Mouse (Mus musculus) frontal cortex, postnatal 14 days (tissue): ENCODE measurements around the gene Thrap3.
A peak's percentile ranks its signal among the peaks of the same experiment; 100 is the strongest.

Source experiments
- DNase-seq, 2 experiments: peaks; one replicate each; pipeline ENCODE4 v3.0.0; 2022; ENCODE audit warnings: low spot score in 2 of 2

Gene Thrap3

DNA sequence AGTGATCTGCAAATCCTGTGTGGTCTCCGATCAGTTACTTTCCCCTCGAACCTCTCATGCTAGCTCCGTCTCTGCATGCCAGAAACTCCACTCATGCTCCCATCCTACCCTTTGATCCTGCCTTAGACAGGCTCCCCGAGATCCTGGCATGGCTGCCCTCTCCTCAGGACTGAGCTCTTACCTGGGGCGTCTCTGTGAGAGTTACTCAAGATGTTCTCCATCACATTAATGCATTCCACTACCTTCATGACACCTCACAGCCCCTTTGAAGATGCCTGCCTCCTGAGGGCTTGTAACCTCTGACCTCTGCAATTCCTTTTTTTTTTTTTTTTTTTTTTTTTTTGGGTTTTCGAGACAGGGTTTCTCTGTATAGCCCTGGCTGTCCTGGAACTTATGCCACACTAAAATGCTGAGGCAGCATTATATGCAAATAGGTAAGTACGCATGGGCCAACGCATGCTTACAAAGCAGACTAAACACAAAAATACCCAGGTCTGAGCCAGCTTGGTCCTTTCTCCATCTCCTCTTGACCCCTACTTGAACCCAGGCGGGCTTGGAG lies 55.5 kb downstream of the Thrap3 start:
- DNase-seq, result no peak

DNA sequence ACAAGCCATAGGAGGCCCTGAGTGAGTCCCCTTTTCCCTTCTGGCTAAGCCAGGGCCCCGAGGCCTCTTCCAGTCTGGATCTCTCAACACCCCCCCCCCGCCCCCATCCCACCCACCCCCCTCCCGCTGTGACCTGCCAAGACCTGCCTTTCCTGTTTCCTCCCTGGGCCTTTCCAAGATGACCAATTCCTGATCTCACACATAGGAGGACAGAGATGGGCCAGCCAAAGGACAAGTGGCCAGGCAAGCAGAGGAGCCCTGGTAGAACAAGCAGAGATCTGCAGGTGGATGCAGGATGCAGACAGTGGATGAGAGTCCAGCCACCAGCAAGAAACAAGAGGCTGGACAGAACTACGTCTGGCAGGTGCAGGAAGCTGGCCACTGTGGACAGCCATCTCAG lies 57.2 kb downstream of the Thrap3 start:
- DNase-seq, result no peak

DNA sequence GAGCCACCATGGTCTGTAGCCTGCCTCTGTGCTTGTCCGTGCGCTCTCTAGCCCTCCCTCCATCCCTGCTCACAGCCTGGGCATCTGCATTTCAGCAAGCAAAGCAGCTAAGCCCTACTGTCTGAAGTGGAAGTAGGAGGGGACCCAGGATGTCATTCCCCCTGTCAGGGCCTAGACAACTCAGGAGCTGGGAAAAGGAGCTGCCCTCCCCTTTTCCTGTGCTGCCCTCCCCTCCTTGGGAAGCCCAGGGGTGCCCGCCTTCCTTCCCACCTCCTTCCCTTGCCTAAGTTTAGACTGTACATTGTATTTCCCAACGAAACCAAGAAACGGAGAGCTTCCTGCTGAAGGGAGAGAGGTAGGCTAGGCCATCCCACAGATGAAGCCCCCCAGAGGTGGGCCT lies 61.5 kb downstream of the Thrap3 start:
- DNase-seq, result no peak

DNA sequence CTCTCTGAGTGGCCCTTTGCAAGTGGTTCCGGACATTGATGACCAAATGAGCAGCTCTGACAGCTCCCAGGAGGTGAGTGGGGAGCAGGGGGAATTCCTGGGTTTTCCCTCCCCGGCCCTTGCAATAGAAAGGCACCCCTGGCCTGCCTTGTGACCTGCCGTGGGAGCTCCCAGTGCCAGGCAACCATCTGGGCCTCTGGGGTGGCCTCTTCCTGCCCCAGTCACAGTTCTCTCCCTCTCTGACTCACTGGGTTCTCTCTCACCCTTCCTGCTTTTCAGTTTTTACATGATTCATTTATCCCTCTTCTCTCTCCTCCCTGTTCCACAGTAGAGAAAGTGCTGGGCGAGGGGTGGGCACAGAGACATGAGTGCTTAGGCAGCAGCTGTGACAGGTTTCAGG lies 64.8 kb downstream of the Thrap3 start:
- no peak for DNase-seq

DNA sequence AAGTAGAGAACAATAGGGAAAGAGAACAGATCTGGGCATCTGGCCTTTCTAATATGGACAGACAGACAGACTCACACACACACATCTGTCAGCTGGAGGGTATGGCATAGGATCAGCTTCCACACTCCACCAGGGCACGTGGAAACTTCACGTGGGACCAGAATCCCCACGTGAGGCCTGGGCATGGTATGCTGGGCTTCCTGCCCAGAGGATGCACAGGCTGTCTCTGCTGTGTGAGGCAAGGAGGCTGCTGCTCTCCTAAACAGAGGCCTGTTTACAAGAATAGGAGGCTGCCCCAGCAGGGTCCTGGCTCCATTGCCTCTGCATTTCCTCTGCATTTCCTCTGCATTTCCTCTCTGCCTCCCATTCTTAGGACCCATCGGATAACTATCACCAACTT lies 67.9 kb downstream of the Thrap3 start:
- no peak for DNase-seq

DNA sequence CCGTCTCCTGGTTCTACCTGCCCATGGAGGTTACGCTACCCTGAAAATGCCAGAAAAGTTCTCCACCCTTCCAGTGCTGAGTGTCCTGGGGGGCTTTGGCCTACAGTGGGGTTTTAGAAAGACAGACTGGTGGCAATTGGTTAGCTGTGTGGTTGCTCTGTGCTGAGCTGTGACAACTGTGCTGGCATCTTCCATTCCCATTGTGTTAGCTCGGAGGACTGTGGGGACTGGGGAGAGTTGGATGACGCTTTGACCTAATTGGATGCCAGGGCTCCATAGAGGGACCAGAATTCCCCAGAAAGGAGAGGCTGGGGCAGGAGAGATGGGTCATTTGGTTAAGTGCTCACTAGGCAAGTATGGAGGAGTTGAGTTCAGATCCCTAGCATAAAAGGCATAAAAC lies 68.3 kb downstream of the Thrap3 start:
- DNase-seq, result no peak

DNA sequence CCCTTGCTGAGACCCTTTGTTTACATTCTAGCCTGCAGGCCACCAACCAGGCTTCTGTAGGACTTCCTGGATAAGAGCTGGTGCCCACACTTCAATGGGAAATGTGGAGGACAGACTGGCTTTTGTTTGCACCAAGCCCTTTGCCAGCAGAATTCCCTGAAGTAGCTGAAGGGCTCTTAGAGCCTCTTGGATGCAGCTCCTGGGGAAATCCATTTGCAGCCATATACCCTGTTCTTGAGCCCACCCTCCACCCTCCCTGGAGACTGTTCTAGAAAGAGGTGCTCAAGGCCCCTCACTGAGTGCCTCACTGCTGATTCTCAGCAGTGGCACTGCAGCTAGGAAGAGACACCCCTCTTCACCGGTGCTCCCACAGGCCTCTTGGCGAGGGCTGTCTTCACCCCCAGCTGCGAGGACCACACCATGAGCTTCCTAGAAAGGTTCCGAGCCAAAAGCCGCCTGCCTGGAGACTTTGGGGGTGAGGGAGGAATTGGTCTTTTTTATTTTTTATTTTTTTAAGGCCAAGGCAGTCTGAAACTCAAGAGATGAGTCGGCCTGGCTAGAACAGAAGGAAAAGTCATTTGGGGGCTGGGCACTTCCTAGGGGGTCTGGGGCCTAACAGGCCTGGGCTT lies 69.8 kb downstream of the Thrap3 start:
- no peak for DNase-seq

DNA sequence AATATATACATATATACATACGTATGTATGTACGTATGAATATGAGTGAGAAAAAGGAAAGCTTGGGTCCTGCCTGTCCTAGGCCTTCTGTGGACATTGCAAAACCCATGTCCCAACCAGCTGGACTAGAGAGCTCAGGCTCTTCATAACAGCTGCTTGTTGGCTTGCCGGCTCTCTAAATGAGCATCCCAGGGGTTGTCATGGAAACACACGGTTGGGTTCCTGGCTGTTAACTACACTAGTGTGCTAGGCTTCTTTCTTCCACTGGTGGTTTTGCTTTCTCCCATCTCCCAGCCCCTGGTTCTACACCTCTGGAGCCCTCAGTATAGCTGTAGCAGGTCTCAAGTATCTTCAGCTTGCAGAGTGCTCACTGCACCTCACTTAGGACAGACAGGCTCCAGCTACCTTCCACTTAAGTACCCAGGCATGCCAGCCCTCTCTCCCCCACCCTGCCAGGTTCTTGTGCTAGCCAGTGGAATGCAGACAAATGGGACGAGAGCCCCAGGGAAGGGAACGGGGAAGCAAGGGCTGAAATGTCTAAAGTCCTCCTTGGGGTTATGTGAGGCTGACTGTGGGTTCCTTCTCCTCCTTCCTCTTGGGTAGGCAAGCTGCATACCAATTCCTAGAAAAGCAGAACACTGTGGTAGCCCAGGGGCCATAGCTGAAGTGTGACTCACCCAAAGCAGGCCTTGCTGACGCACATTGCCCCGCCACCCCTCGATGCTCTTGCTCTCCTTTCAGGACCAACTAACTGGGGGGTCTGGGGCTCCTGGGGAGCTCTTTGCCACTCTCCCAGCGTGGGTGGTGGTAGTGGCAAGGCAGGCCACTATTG lies 71.1 kb downstream of the Thrap3 start:
- DNase-seq, result peak in 1 of 2 experiments; percentile 45

DNA sequence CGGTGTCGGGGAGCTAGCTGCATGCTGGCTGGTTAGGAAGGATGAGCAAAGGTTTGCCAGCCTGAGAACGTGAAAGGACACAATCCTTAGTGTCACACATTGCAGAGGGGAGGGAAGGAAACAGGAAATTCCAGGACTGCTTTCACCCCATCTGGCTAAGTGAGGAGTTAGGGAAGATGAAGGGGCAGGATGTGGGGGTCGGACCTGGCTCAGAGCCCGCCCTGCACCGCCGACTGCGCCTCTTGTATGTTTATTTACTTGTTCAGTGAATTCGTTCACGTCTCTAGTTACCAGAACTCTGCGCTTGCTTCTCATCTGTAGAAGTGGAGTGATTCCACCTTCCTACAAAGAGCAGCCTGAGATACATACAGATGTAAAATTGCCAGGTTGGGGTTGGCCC lies 72.1 kb downstream of the Thrap3 start:
- no peak for DNase-seq

DNA sequence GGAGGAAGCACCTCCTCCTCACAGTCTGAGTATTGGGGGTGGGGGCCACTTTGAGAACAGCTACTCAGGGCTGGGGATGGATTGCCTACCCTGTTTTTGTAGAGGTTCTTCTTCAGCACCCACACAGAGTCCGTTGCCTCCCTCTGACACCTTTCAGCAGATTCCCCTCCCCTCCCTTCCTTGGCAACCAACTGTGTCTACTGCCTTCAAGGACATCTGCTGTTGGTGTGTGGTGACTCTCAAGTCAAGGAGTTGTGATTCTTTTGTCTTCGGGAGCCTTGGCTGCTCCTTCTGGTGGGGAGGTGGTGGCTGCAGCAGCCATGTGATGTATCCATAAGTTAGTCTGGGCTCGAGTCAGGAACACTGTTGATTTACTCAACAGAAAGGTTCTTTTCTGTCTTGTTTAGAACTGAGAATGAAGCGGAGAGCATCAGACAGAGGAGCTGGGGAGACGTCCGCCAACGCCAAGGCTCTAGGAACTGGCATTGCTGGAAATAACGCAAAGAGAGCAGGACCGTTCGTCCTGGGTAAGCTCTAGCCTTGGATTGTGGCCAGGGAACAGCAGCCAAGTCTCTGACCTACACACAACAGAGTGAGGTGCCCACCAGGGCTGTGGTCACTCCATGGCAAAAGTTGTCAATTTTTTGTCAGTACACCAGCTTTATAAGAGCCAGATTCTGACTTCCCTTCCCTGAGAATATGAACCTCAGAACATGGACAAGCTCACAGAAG lies 79.1 kb downstream of the Thrap3 start:
- DNase-seq, result no peak

DNA sequence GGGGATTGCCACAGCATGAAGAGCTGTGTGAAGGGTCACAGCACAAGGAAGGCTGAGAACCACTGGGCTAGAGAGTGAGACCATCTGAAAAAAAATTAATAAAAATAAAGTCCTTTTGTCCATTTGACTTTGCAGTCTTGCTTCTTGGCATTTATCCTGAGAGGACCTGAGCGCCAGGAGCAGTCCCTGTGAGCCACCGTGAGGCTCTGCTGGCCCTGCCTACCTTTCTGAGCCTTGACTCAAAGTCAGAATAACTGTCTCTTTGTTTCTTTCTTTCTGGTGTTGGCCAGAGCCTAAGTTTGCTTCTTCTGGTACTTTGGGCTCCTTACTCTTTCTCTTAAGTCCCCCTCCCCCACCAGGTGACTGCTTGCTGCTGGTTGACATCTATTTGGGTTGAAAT lies 82.1 kb downstream of the Thrap3 start:
- no peak for DNase-seq

DNA sequence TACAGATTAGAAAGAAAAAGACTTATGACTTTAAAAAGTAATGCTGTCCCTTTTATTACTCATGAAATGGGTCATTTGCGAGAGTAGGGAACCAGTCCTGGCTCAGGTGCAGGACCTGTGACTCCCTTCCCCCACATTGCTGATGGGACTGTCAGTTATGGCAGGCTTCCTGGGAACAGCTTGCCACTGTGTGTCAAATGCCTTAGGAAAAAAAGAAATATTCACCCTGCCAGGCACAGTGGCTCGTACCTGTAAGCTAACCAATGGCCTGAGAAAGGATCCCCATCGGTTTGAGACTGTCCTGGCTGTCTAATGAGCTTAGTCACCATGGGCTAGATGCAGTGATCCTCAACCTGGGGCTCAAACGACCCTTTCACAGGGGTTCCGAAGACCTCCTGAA lies 82.5 kb downstream of the Thrap3 start:
- no peak for DNase-seq

DNA sequence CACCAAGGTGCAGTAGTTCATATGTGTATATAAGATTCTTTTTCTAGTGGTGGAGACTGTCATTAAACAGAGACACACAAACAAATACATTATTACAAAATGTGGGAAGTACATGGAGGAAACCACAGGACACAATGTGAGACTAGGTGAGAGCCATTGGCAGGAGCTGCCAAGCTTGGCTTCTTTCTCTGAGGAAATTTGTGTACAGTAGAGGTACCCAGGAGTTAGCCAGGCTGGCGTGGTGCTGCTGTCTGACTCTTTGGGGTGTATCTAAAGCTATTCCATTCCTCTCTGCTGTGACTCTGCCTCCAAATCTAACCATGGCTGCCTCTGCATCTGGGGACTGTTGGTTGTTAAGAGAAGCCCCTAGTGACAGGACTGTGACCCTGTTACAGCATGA lies 83.5 kb downstream of the Thrap3 start:
- DNase-seq, result no peak

DNA sequence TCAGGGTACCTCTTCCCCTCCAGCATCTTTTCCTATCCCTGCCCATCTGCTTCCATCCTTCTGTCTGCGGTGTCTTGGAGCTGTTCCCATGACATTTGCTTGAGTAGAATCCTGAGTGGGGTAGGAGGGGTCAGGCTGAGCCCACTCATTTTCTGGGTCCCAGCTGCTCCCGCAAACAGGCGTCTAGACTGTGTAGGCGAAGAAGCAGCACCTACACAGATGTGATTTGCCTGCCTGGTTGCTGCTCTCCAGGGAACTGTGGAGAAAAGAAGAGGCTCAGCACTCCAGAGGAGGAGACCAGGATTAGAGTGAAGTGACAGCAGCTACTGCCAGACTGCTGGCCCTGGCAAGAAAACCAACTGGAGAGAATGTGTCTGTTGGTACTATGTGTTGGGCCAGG lies 83.9 kb downstream of the Thrap3 start:
- DNase-seq, result peak; percentile 44 to 68

DNA sequence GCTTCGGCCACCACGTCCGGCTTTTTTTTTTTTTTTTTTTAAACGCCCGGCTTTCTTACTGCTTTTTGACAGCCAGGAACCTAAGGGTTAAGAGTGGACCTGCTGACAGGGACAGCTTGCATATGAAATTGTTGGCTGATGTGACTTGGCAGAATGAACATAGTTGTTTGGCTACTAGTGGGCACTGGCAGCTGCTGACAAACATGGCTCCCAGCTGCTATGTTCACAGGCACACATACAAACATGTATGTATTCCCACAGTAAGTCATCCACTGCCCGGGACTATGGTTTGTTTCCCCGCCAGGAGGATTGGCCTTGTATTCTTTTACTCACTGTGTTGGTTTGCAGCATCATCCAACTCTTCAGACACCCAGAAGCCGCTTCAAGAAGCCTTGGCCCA lies 85.4 kb downstream of the Thrap3 start:
- no peak for DNase-seq

DNA sequence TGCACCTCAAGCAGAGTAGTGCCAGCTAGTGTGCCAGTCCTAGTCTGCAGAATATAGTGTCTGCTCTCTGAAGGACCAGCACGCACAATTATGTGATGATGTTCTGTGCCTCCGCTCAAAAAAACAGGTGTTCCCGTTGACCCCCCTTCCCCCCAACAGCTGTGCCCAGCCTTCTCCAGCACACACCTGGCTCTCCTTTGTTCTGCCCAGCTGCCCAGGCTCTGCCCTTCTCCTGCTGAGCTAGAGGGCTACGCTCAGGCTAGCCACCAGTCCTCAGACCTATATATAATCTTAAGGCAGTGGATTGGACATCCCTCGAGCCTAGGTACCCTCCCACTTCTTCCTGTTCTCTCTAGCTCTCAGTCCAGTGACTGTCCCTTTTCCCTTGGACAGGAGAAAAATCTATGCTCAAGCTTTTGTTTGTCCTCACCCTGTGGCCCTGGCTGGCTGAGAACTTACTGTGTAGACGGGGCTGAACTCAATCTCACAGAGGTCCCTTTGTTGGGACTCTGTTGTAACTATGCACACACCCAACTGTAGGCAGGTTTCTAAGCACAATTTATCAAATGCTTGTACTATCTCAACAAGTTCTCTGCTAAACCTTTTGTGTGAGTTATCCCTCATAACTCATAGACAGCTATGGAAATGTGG lies 86.6 kb downstream of the Thrap3 start:
- DNase-seq, result no peak

DNA sequence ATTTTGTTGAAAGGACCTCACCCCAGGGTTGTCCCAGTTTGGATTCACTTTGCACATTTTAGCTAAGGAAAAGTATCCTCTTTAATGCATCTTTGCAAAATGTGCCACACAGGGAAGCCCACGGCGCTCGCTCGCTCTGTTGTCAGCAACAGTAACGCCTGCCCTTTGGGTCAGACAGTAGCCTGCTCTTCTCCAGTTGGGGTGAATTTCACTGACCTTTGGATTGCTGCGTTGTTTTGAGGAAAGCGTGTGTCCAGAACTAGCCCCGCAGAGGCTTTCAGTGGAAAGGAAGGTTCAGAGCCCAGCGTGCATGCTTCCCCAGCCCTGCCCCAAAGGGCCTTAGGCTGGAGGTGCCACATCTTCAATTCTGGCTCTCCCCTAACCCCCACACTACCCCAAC lies 87.1 kb downstream of the Thrap3 start:
- DNase-seq, result no peak
